Mouse (Mus musculus) adrenal gland, postnatal 14 days (tissue): Measurements from ENCODE around the gene Lrrk2. TPM values are rescaled to one million over a fixed set of nuclear protein-coding genes. Genes with fewer than 3 reads are reported as not detected.
"Not testable (repeated sequence)": the region's sequence is repeated elsewhere in the genome, so short reads cannot be mapped to it uniquely, and the experiment has no call there.

Source experiments
- DNase-seq: peaks from one replicate; pipeline ENCODE4 v3.0.0; 2021; ENCODE audit warnings: mixed read lengths
- total RNA-seq: library from RNA; stranded (reverse); gene quantifications from 2 replicates; pipeline ENCODE4 v1.2.3, GENCODE M21; 2021

Lrrk2 gene
- total RNA-seq, 1 experiment from 2014 or later: 44.6 TPM

GRCm38 (mm10) chr15:91835319-91835718, 162.3 kb downstream of the Lrrk2 start:
- no peak for DNase-seq

- DNase-seq: no peak
These were observed 165.0 kb downstream of the Lrrk2 start, which contains the start of gene Smgc for GRCm38 (mm10) chr15:91837965-91838364. Gene Smgc (plus strand): TSS chr15:91838265.

GRCm38 (mm10) chr15:91864130-91864529, 191.2 kb downstream of the Lrrk2 start:
- not testable (repeated sequence) for DNase-seq

Other genes starting within 250 kb of the Lrrk2 start
- gene Slc2a13, start 99.9 kb upstream of the Lrrk2 start, total RNA-seq: 4.0 and 4.4 TPM in 2 replicates
- not detected in 2 replicates for gene Smgc, start 165.1 kb downstream of the Lrrk2 start, total RNA-seq